Mouse (Mus musculus) neural tube, embryonic 14.5 days (tissue): ENCODE data around the gene Ppfibp1. TPM values are rescaled to one million over a fixed set of nuclear protein-coding genes. Genes with fewer than 3 reads are reported as not detected.

Experiments used
- ATAC-seq: fragments of 200-750 bp; cut with Nextera tagmentation; 2 replicates; pipeline ENCODE4 v1.8.0; 2017; ENCODE audit warnings: low read depth, mild to moderate bottlenecking, moderate TSS enrichment, moderate library complexity
- H3K27ac ChIP-seq: fragments of 300-500 bp; sonication (generic); 2 replicates; pipeline ENCODE4 v1.5.1; 2014; ENCODE audit warnings: low read depth, mild to moderate bottlenecking, control low read depth, low read length, moderate library complexity, mixed read lengths
- H3K27me3 ChIP-seq: fragments of 300-500 bp; sonication (generic); 2 replicates; pipeline ENCODE4 v1.6.1; 2014; ENCODE audit warnings: low read length; ENCODE audit not compliant: control insufficient read depth, insufficient read depth
- H3K36me3 ChIP-seq: fragments of 300-500 bp; sonication (generic); 2 replicates; pipeline ENCODE4 v1.6.1; 2014; ENCODE audit warnings: low read length, mixed read lengths; ENCODE audit not compliant: control insufficient read depth, insufficient read depth
- H3K4me1 ChIP-seq: fragments of 300-500 bp; sonication (generic); 2 replicates; pipeline ENCODE4 v1.6.1; 2014; ENCODE audit warnings: low read length; ENCODE audit not compliant: control insufficient read depth, insufficient read depth
- H3K4me2 ChIP-seq: fragments of 300-500 bp; sonication (generic); 2 replicates; pipeline ENCODE4 v1.6.1; 2014; ENCODE audit warnings: mild to moderate bottlenecking, low read depth, low read length, control low read depth
- H3K4me3 ChIP-seq: fragments of 300-500 bp; sonication (generic); 2 replicates; pipeline ENCODE4 v1.5.1; 2014; ENCODE audit warnings: low read depth, low read length, control low read depth, mixed read lengths
- H3K9ac ChIP-seq: fragments of 300-500 bp; sonication (generic); replicated peaks from 2 replicates; pipeline ENCODE4 v1.6.1; 2014; ENCODE audit warnings: low read depth, mild to moderate bottlenecking, control low read depth, low read length, mixed read lengths
- H3K9me3 ChIP-seq: fragments of 300-500 bp; sonication (generic); 2 replicates; pipeline ENCODE4 v1.6.1; 2016; ENCODE audit warnings: low read length; ENCODE audit not compliant: control insufficient read depth
- WGBS: fragments of 180-500 bp; shearing (Covaris S2); extraction: QIAGEN DNeasy Blood & Tissue Kit; methylation state at CpG from one replicate; pipeline ENCODE4 v1.1.7; 2014; 5-methylcytosine and 5-hydroxymethylcytosine counted together
- polyA plus RNA-seq: library from polyadenylated mRNA; unstranded; fragments of >200 nt; fragmentation: Nextera tagmentation; extraction: Ambion mirVana; gene quantifications from 2 replicates; pipeline ENCODE4 v1.2.1, GENCODE M21; 2014

Gene Ppfibp1
- polyA plus RNA-seq, 1 experiment from 2014 or later = 8.5 TPM

DNA sequence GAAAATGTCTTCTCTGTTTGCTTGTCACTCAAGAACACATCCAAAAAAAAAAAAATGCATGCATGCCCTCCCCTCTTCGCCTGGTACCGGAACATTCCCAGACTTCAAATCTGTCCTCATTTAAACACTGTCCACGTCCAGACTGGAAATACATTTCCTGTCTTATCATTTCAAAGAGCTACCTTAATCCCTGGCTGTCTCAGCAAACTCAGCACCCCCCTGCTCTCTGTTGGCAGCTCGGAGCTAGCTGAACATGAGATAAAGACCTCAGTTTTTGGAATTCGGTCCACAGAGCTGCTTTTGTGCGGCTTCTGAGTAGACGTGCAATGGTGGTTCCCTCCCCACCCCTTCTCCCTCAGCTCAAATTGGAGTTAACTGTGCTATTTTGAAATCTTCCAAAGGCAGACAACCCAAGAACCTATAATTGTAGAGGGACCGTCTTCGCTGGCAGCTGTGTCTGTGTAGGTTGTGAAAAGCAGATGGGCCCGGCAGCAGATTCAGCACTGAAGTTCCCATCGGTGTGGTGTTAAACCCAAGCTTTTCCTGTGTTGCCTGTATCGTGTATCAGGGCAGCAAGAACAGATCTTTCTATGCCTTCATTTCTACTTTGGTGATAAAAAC, 10.8 kb upstream of the Ppfibp1 start:
- H3K4me2 ChIP-seq = no peak overlapping the region
- H3K4me3 ChIP-seq = no peak overlapping the region
- H3K4me1 ChIP-seq = no peaks in the 10 kb centered on the region
- H3K9ac ChIP-seq = no peak overlapping the region
- H3K36me3 ChIP-seq = no peaks in the 10 kb centered on the region
- H3K27me3 ChIP-seq = no peaks in the 10 kb centered on the region
- H3K27ac ChIP-seq = no peak overlapping the region
- H3K9me3 ChIP-seq = no peaks in the 10 kb centered on the region
- ATAC-seq = no peak
- 92% methylated on average over 12 of the region's 12 CpGs for WGBS

DNA sequence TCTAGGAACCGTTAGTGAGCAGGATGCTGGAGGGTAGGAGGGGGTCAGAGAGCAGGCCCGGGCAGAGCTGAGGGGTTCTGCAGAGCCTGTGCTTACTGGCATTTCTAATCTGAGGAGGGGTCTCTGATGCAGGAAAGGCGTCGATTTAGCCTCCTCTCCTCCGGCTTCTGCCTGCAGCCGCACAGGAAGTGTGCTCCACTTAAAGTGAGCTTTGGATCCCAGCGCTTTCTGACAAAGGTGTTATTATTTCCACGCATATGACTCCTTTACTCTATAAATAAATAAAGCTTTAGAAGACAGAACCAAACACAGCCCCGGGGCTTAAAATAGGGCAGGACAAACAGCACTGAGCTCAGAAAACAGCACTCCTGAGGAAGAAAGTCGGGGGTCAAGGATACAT, 9.4 kb upstream of the Ppfibp1 start:
- ATAC-seq = no peak
- Histone ChIP-seq H3K4me3 (no peak overlapping the region), H3K9me3 (no peaks in the 10 kb centered on the region), H3K4me1 (no peaks in the 10 kb centered on the region), H3K36me3 (no peaks in the 10 kb centered on the region), H3K27me3 (no peaks in the 10 kb centered on the region), H3K9ac (no peak overlapping the region), H3K4me2 (no peak overlapping the region), H3K27ac (no peak overlapping the region)
- 27% methylated on average over 10 of the region's 10 CpGs for WGBS

DNA sequence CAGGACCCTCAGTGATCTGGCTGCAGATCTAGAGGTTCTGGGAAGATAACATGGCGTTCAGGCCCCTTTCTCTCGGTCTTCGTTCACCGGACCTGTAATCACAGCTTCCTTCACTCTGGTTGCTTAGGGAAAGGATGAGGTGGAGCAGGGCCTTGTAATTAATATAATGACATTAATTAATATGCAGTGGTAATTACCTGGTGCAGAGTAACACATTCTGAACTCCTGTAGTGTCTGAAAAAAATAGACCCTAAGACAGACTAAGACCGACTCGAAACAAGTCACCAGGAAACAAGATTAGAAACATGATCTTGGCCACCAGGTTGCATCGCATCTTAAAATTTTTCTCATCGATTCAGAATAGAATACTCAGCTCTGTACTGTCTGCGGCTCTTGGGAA, 8.4 kb upstream of the Ppfibp1 start:
- WGBS = 95% methylated on average over 9 of the region's 9 CpGs
- no peak overlapping the region for H3K9ac ChIP-seq
- no peak overlapping the region for H3K27ac ChIP-seq
- no peak for ATAC-seq
- no peaks in the 10 kb centered on the region for H3K9me3 ChIP-seq
- no peak overlapping the region for H3K4me2 ChIP-seq
- H3K4me1 ChIP-seq = no peaks in the 10 kb centered on the region
- H3K27me3 ChIP-seq = no peaks in the 10 kb centered on the region
- H3K4me3 ChIP-seq = no peak overlapping the region
- H3K36me3 ChIP-seq = no peaks in the 10 kb centered on the region

DNA sequence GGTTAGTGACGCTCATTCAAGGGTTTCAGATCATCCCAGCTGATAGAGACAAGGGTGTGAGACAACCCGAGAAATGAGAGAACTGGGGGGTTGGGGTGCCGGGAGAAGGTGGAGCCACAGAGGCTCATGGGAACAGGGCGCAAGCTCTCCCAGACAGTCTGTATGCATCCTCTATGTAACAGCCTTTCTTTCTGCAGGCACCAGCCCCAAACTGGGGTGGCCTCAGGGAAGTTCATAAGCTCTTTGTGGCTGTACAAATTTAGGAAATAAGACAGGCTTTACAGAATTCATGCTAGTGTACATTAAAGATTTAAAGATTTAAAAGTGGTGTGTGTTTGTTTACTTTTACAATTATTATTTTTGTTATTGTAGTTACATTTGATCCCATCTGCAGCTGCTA, 8.0 kb upstream of the Ppfibp1 start:
- Histone ChIP-seq H3K27me3 (no peaks in the 10 kb centered on the region), H3K36me3 (no peaks in the 10 kb centered on the region), H3K9me3 (no peaks in the 10 kb centered on the region), H3K27ac (no peak overlapping the region), H3K4me1 (no peaks in the 10 kb centered on the region), H3K9ac (no peak overlapping the region), H3K4me2 (no peak overlapping the region), H3K4me3 (no peak overlapping the region)
- 79% methylated on average over 4 of the region's 4 CpGs for WGBS
- ATAC-seq = no peak

DNA sequence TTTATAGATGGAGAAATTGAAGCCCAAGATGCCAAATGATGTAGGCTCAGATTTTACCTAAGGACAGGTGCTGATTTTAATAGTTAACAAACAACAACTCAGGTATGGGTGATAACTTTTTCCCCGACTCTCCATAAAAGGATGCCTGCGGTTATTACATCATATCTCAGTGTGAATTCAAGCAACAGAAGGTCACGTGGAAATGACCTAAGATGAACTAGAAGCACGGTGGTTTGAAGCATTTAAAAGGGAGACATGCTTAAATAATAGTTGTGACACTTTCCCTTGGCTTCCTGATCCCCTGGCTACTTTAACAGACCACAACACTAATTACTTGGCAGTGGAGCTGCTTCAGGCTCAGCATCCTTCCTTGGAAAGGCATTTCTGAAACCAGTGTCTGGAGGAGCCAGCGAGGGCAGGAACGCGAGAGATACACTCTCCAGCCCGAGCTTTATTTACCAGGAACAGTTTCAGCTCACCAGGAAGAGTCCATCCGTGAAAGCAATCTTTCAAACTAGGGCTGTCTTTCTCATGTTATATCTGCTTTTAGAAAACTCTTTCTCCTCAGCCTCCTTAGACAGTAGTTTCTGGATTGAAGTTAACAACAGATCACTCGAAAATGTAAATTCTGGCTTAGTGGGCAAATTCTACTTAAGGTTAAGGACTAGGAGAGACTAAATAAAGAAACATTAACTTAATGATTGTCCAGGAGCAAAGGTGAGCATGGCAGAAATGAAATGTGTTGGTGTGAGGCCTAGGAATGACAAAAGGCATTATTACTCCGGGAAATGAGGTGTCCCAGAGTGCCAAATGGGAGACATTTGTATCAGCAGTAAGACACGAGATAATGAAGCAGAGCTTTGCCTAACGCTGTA, 6.2 kb upstream of the Ppfibp1 start:
- no peak overlapping the region for H3K4me3 ChIP-seq
- H3K9me3 ChIP-seq = no peaks in the 10 kb centered on the region
- no peak for ATAC-seq
- H3K36me3 ChIP-seq = no peaks in the 10 kb centered on the region
- no peak overlapping the region for H3K27ac ChIP-seq
- no peaks in the 10 kb centered on the region for H3K4me1 ChIP-seq
- 69% methylated on average over 13 of the region's 13 CpGs for WGBS
- H3K4me2 ChIP-seq = no peak overlapping the region
- H3K9ac ChIP-seq = no peak overlapping the region
- no peaks in the 10 kb centered on the region for H3K27me3 ChIP-seq

DNA sequence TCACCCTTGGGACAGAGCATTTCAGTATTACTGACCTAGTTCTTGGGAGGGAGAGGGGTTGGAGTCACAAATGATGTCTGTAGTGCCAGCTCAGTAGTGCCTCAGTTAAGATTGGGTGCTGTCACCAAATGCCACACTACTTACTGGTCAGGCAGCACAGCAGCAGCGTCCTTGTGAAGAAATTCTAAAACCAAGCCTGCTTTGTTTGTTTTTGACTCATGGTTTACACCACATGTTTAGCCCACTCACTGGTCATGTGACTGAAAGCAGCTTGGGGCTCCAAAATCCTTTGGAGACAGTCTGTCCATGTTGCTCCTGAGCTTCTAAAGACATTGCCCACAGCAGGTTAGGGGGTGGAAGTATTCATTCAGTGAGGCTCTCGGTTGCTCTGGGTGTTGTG, 4.9 kb upstream of the Ppfibp1 start:
- ATAC-seq = no peak
- no peaks in the 10 kb centered on the region for H3K9me3 ChIP-seq
- no peak overlapping the region for H3K4me2 ChIP-seq
- no peaks in the 10 kb centered on the region for H3K36me3 ChIP-seq
- H3K4me3 ChIP-seq = no peak overlapping the region
- WGBS = 64% methylated on average over 2 of the region's 2 CpGs
- H3K4me1 ChIP-seq = no peaks in the 10 kb centered on the region
- no peaks in the 10 kb centered on the region for H3K27me3 ChIP-seq
- H3K27ac ChIP-seq = no peak overlapping the region
- no peak overlapping the region for H3K9ac ChIP-seq

DNA sequence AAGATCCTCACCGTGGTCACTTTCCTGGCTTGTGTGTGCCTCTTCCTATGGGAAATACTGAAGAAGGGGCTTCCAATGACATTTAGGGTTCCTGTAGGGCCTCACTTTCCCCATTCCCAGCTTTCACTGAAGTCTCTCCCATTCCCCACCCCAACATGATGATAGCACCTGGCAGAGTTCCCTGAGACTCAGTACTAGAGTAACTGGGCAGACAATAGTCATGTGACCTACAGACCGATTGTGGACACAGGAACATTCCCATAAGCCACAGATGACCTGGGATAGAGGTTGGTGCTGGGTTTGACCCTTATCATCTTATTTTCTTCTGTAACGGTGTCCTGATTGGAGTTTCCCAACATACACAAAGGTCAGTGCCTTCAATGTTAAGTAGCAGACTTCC, 4.1 kb upstream of the Ppfibp1 start:
- Histone ChIP-seq H3K4me2 (no peak overlapping the region), H3K27ac (no peak overlapping the region), H3K36me3 (no peaks in the 10 kb centered on the region), H3K9ac (no peak overlapping the region), H3K4me1 (no peaks in the 10 kb centered on the region), H3K9me3 (no peaks in the 10 kb centered on the region), H3K27me3 (no peaks in the 10 kb centered on the region), H3K4me3 (no peak overlapping the region)
- no peak for ATAC-seq
- WGBS = 91% methylated on average over 3 of the region's 3 CpGs

DNA sequence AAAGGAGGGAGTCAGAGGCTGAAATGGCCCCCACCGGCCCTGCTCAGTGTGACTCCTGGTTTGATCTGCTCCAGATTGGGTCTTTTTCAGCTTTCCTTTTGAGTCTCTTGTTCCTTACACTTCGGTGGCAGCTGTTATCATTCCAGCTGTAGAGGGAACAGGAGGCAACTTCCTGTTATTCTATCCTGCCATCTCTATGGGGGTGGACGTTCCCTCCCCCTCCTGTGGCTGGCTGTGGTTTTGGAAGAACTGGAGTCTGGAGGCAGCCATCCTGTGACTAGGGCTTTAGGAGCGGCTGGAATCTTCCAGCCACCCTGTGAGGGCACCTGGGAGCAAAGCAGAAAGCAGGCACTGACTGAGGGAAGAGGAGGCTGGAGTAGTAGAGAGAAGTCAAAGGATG, 3.4 kb upstream of the Ppfibp1 start:
- no peaks in the 10 kb centered on the region for H3K9me3 ChIP-seq
- no peaks in the 10 kb centered on the region for H3K36me3 ChIP-seq
- WGBS = 52% methylated on average over 4 of the region's 4 CpGs
- no peaks in the 10 kb centered on the region for H3K4me1 ChIP-seq
- ATAC-seq = no peak
- H3K27me3 ChIP-seq = peaks cover 4% of the 10 kb centered on the region; the same call in 1 of the 2 replicates
- H3K4me2 ChIP-seq = no peak overlapping the region
- H3K9ac ChIP-seq = no peak overlapping the region
- H3K27ac ChIP-seq = no peak overlapping the region
- H3K4me3 ChIP-seq = no peak overlapping the region

DNA sequence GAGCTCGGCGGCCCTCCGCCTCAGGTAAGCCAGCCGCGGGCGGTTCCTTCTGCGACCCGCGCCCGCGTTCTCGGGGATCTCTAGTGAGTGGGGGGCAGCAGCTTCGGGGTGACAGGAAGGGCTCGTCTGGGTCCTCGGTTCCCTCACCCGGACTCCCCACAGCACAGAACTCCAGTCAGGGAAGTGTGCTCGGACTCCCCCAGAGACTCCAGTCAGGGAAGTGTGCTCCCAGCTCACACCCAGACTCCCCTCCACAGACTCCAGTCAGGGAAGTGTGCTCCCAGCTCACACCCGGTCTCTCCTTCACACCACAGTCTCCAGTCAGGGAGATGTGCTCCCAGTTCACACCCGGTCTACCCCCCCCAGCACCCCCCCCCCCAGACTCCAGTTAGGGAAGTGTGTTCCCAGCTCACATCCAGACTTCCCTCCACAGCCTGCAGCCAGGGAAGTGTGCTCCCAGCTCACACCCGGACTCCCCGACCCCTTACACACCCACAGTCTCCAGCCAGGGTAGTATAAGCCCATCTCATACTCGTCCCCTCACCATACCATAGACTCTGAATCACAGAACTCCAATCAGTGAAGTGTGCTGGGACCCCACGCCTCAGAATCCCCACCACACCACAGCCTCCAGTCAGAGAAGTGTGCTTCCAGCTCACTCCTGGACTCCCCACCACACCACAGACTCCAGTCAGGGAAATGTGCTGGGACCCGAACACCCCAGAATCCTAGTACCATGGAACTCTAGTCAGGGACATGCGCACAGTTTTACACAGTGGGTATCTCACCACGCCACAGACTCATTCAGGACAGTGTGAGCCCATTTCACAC, 588 bp downstream of the Ppfibp1 start:
- Histone ChIP-seq H3K4me2 (peak overlapping the region; percentile 89), H3K27ac (no peak overlapping the region), H3K9me3 (no peaks in the 10 kb centered on the region), H3K9ac (peak overlapping the region; percentile 66), H3K4me3 (peak overlapping the region; percentile 71), H3K4me1 (no peaks in the 10 kb centered on the region), H3K36me3 (no peaks in the 10 kb centered on the region), H3K27me3 (peaks cover 4% of the 10 kb centered on the region; the same call in 1 of the 2 replicates)
- 8% methylated on average over 24 of the region's 26 CpGs for WGBS
- ATAC-seq = peak; percentile 71
